Mouse (Mus musculus): Measurements from ENCODE around the gene Pacs1.

The Pacs1 gene

DNA sequence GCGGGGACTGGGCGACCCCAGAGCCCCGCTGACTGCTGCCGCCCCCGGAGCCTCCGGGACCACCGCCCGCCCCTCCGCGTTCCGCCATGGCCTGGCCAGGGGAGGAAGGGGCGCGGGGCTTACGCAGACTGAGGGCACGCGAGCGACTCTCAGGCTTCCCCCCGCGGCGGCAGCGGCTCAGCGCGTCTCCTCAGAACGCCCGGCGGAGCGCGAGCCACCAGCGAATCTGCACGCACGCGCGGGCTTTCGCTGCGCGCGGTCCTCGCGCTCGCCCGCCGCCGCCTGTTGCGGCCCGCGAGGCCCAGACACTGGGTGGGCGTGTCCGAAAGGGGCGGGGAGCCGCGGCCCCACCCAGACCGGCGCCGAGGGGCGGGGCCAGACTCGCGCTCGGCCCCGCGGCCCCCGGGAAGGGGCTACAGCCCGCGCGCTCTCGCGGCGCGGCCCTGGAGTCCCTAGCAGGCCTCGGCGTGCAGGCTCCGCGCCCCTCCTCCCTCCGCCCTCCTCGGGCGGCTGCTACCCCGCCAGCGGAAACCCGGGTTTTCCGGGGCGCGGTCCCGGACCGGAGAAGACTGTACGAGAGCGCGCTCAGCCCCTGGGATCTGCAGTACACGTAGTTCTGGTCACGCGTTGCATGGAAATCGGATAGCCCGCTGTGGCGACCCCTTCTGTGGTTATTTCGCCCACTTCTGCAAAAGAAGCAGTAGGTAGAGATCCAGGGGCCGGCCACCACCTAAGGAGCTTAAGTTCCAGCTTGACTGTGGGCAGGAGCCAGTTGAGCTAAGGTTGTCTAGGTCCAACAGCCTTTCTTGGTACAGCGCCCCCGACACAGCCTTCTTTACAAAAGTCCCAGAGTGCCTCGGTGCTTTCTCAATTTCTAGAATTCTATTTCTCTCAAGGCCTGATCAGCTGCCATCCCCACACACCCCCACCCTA lies at the start of gene Pacs1:
TSS of gene Pacs1 (minus strand) at position 319 of the 933 bp plus-strand sequence.
- in situ Hi-C loops (cut with MboI, MseI), result no loop called here

DNA sequence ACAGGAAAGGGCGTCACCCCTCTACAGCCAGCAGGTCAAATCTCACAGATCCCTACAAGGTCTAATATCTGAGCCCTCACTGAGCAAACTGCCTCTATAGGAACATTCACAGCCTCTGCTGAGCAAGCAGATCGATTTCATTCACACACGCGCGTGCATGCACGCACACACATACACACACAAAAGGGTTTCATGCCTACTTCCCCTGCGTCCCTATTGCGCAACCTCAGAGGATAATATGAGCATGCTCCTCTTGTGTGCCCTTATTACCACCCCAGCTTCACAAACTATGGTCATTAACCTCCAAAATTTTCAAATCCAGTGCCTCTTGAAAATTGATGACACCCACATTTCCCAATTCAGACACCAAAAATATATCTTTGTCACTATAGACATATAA lies 40.3 kb upstream of the Pacs1 start:
- in situ Hi-C loops (cut with MboI, MseI), result no loop called here

DNA sequence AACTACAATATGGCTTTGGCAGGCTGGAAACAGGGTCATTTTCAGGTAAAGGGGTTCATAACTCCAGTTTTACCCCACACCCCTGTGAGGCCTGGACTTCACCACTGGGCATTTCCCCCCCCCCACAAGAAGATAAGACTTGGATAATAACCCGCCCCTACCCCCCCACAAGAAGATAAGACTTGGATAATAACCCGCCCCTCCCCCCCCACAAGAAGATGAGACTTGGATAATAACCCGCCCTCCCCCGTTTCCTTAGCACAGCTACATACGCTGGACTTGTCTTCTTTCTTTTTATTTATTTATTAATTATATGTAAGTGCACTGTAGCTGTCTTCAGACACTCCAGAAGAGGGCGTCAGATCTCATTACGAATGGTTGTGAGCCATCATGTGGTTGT lies 36.1 kb upstream of the Pacs1 start:
- in situ Hi-C loops (cut with MboI, MseI), result no loop called here

DNA sequence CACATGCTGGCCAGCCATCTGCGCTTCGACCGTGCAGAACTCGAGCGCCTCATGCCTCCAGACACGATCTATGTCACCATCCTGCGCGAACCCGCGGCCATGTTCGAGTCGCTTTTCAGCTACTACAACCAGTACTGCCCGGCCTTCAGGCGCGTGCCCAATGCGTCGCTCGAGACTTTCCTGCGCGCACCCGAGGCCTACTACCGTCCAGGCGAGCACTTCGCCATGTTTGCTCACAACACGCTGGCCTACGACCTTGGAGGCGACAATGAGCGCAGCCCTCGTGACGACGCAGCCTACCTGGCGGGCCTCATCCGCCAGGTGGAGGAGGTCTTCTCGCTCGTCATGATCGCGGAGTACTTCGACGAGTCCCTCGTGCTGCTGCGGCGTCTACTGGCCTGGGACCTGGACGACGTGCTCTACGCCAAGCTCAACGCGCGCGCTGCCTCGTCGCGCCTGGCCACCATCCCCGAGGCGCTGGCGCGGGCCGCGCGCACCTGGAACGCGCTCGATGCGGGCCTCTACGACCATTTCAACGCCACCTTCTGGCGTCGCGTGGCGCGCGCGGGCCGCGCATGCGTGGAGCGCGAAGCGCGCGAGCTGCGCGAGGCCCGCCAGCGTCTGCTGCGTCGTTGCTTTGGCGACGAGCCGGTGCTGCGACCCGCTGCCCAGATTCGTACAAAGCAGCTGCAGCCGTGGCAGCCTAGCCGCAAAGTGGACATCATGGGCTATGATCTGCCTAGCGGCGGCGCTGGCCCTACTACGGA lies 34.2 kb upstream of the Pacs1 start:
- in situ Hi-C loops (cut with MboI, MseI), result no loop called here

DNA sequence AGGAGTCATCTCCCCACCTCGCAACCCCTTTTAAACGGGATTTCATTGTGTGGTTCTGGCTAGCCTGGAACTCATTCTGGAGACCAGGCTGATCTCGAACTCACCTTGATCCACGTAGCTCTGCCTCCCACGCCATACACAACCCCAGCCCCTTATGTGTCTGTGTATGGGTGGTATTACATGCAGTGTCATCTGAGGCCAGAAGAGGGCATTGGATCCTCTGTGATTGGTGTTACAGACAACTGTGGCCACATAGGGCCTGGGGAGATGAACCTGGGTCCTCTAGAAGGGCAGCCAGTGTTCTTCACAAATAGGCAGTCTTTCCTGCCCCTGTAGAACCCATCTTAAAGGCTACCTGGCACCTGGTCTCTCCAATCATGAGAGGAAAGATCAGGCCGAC lies 33.4 kb upstream of the Pacs1 start:
- in situ Hi-C loops (cut with MboI, MseI), result no loop called here

DNA sequence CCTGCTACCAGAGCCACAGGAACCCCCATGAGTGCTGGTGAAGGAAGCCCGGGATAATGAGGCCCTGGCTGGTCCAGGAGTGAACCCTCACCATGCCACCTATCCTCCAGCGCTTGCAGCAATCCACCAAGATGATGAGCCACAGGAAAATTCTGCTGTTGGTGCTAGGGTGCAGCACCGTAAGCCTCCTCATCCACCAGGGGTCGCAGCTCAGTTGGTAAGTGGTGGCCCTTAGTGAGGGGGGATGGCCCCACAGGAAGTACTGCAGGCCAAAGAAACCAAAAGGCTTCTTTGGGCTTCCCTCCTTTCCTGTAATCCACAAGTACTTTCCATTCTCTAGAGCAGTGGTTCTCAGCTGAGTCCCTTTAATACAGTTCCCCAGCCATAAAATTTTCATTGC lies 29.5 kb upstream of the Pacs1 start:
- in situ Hi-C loops (cut with MboI, MseI), result no loop called here

DNA sequence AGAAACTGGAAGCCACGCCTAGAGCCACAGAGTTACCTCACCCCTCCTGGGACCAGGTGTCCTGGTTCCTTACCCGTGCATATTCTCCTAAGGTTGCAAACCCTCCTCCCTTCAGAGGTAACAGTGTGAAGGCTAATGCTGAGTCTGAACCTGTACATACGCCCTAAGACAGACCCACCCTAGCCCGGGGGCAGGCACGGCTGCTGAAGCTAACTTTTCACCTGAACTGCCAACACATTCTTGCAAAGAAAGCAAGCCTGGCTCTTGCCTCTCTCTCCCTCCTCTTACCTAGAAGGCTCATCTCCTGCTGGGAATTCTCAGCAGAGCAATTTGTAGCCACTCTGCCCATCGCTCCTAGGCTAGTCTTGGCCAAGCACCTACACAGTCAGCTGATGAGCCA lies 27.7 kb upstream of the Pacs1 start:
- in situ Hi-C loops (cut with MboI, MseI), result no loop called here

DNA sequence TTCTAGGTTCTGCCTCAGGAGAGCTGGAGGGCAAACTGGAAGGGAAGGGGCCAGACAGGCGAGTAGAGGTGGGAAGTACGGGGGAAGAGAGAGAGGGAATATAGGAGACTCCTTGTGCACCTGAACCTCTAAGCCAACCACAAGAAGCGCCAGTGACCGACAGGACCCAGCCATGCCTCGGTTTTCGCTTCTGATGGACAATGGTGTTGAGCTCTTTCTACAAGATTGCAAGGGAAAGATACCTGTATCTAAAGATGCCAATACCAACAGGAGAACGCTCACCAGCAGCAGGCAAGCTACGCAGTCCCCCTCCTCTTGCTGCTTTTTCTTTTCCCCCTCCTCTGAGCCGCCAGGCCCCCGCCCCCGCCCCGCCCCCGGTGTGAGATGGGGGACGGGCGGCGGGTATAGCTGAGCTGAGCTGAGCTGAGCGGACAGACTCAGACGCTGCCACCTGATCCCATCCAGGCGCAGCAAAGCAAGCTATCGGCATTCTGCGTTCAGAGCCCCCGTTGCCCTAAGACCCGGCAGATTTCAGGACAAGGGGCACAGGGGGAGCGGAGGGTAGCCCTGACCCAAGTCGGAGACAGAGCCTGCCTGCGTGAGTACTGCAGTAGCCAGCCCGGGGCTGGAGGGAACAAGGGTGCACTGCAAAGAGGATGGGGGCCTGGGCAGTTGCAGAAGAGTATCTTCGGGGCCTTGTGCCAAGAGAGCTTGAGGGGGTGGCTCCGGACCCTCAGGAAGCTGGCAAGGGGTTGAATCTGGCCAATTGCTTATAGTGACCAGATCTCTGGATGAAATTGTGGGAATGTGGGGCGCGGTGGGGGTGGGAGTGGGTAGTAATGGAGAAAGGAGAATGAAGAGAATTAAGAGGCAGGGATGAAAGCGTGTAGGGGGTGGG lies 25.2 kb upstream of the Pacs1 start, which contains the start of gene Gal3st3:
TSS of gene Gal3st3 (plus strand) at position 429 of the 898 bp plus-strand sequence.
- in situ Hi-C loops (cut with MboI, MseI), result loop anchor here (10.0 kb wide), 1 partner anchor 493 kb away; no protein-coding TSS in a partner anchor

DNA sequence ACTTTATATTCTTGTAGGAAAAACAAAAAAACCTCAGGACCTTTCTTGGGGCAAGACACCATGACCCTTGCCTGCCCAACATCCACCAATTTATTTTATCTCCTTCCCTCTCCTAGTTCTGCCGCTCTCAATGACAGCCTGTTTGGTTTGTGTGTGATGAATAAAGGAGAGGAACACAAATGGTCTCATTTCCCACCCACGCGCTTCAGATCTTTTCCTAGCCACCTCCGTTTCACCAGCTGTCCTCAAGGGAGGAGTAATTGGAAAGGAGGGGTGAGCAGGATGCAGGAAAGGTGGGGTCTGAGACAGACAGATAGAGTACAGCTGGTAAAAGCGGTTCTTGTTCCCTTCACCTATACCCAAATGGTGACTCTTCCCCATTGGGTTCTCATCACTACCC lies 23.7 kb upstream of the Pacs1 start:
- in situ Hi-C loops (cut with MboI, MseI), result loop anchor here (10.0 kb wide), 1 partner anchor 492 kb away; no protein-coding TSS in a partner anchor

DNA sequence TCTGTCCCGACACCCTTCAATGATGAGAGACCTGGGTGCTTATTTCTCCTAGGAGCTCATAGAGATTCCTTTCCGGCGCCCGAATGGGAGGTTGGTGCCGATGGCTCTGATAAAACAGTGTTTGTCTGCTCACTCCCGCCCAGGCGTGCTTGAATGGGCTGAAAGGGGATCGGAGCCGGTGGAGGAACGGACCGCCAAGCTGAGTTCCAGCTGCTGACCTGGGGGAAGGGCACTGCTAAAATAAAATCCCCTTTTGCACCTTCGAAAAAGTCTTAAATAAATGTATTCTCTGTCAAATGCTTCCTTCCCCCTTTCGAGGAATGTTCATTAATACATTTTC lies 22.8 kb upstream of the Pacs1 start:
- in situ Hi-C loops (cut with MboI, MseI), result loop anchor here (10.0 kb wide), 1 partner anchor 491 kb away; no protein-coding TSS in a partner anchor

DNA sequence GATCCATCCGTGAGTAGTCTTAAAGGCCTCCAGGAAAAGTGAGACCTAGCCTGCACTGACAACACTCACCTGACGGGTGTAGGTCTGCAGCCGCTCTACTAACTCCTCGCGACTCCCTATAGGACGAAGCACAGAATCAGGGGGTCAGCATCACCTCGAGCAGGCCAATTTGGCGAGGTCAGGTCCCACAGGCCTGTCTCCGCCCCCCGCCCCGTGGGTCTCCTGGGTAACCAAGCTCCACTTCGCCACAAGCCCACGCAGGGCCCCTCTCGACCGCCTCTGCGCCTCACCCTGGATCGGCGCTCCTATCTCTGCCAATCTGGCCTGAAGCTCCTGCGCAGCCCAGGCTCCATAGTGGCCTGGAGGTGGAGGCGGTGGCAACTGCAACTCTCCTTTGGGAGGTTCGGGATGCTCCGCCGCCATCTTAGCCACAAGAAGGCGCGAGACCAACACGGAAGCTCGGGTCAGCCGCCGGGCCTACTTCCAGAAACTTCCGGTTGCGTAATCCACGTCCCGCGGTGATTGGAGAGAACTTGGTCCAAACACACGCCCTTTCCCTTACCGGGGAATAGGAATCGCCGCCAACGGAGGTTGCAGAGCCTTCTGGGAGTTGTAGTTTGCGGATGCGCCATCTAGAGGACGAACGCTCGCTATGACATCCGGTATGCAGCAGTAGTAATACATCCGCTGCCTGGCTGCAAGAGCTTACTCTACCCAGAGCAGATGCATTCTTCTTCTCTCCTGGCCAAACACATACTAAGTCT lies 22.2 kb upstream of the Pacs1 start, which contains the start of gene Sf3b2:
TSS of gene Sf3b2 (minus strand) at position 484 of the 764 bp plus-strand sequence.
- in situ Hi-C loops (cut with MboI, MseI), result loop anchor here (10.0 kb wide), 1 partner anchor 490 kb away; no protein-coding TSS in a partner anchor

DNA sequence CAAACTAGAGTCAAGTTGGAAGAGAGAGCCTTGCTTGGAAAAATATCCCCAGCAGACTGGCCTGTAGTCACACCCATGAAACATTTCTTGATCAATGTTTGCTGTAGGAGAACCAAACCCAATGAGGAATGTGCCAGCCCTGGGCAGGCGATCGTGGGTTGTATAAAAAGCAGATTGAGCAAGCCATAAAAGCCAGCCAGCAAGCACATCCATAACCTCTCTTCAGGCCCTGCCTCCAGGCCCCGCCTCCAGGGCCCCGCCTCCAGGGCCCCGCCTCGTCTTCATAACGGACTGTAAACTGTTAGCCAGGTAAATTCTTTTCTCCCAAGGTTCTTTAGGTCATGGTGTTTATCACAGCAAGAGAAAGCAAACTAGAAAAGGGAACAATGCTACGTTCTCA lies 5.5 kb upstream of the Pacs1 start:
- in situ Hi-C loops (cut with MboI, MseI), result no loop called here

DNA sequence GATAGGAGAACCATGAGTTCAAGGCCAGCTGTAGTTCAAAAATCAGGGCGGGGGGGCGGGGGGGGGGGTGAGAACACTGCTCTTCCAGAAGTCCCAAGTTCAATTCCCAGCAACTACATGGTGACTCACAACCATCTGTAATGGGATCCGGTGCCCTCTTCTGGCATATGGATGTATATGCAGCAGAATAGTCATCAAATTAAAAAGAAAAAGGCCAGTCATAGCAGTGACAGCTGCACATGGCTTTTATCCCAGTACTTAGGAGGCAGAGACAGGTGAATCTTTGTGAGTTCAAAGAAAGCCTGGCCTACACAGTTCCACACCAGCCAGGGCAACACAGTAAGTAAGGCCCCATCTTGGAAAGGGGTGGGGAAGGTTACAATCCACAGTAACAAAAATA lies 4.2 kb upstream of the Pacs1 start:
- in situ Hi-C loops (cut with MboI, MseI), result no loop called here

DNA sequence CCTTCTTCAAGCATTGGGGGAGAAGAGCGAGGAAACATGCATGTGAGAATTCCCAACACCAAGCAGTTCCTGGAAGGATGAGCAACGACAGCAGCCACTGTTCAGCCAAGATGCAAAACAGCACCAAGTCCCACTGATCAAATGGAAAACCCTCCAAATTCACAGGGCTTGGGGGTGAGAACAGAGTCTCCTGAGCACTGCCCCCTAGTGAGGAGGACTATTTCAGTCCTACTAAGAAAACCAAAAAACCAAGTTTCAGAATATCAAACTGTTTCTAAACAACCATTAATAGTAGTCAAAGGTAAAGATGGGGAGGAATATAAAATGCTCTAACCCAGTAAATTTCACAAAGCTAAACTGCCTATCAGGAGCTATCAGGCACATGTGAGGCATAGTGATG lies 3.6 kb upstream of the Pacs1 start:
- in situ Hi-C loops (cut with MboI, MseI), result no loop called here

DNA sequence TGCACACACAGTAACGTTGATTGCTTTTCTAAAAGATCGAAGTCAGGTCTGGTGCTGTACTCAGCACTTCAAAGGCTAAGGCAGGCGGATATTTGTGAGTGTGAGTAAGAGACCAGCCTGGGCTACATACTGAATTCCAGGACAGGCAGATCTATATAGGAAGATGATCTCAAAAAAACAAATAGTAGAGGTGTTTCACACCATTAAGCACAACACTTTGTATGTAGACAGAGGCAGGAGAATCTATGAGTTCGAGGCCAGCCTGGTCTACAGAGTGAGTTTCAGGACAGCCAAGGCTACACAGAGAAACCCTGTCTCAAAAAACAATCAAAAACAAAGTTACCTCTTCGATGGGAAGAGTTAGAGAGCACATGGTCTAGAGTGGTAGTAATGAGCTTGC lies 2.8 kb upstream of the Pacs1 start:
- in situ Hi-C loops (cut with MboI, MseI), result no loop called here

DNA sequence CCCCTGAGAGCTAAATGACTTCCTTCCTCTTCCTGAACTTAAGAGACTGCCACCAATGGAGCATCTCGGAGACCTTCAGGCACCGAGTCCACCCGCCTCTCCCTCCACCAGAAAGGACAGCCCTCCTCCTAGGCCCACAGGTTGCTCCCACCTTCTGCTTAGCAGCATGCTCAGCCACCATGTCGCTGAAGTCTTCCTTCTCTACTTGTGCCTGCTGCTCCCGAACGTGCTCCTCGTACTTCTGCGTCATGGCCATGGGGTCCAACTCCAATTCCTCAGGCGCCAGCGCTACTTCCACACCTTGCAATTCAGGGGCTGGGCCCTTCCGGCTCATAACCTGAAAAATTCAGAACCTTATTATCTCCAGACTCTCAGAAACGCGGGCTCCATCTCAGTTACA lies 1.7 kb upstream of the Pacs1 start:
- in situ Hi-C loops (cut with MboI, MseI), result no loop called here

DNA sequence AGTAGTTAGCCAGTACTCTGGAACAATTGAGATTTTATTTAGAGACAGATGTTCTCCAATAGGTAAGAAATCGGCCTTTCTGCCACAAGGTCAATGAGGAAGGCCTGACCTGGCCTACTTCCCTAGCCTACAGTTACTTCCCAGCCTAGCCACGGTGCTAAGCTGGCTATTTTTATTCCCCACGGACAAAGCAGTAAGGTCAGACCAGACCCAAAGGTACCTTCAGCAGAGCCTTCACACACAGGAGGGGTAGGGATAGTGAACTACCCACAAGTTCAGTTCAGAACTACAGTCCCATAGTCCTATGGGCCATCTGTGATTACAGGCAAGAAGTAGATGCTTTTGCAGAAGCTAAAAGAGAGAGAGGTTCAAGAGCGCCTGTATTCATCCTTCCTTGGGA lies 997 bp upstream of the Pacs1 start:
- in situ Hi-C loops (cut with MboI, MseI), result no loop called here

DNA sequence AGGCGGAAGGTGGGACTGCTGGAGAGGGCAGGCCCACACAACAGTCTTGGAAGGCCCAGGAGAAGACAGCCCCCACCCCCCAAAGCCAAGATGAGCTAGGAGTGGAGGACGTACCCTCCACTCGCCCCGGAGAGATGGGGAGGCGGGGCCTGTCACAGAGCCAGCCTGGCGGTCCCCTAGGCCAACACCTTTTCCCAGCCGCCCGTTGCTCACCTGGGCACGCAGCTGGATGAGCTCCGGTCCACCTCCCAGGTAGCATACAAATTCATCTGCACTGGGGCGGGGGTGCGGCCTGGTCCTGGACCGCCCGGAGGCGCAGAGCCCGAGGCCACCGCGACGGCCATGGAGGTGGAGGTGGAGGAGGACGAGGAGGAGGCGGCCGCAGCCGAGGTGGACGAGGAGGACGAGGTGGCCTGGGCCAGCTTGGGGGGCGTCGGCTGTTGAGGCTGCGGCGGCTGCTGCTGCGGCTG lies 558 bp downstream of the Pacs1 start:
- in situ Hi-C loops (cut with MboI, MseI), result no loop called here

DNA sequence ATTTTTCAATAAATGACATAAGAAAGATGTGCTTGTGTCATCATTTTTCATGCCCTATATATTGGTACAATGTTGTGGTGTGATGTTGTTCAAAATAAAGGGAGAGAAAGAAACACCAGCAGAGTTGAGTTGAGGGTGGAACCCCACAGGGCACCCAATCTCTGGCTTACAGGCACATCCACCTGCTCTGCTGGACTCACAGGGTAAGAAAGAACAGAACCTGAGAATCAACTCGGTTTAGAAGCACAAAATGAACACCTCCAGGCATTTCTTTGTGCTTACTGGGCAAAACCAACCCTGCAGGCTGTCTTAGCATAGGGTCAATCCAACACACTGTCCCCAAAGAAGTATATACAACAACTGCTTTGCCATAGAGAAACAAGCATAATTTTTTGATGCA lies 1.5 kb downstream of the Pacs1 start:
- in situ Hi-C loops (cut with MboI, MseI), result no loop called here

DNA sequence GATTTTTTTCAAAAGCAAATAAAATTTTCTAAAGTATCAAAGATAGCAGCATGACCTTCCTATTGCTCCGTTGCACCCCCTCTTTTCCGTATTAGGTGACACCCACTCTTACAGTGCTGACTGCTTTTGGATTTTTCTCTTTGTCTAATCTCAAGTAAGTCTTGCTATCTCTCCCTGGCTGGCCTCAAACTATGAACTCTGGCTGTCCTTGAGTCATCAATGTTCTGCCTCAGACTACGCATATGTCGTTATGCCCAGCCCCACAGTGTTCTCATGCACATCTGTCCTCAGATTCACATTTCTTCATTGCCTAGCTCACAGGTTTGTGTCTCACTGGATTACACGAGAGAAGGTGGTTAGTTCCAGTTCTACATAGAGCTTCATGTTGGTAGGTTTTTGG lies 3.5 kb downstream of the Pacs1 start:
- in situ Hi-C loops (cut with MboI, MseI), result loop anchor here (5.0 kb wide), 1 partner anchor 72 kb away; no protein-coding TSS in a partner anchor

Measured in T-helper 1 cell (primary cell).